Mouse (Mus musculus): Measurements from ENCODE around the gene Plpp1. TPM values are rescaled to one million over a fixed set of nuclear protein-coding genes. Genes with fewer than 3 reads are reported as not detected.

Gene Plpp1
- polyA plus RNA-seq, 1 experiment from 2014 or later: 137 TPM

GRCm38 (mm10) chr13:112775856-112776255 is 24.7 kb upstream of the Plpp1 start:
- ATAC-seq (ENCODE audit: low FRiP score, low TSS enrichment): no peak
- WGBS: 86% methylated on average over 10 of the region's 10 CpGs
- TF ChIP-seq CTCF (IDR thresholded peaks at IDR 0.05; ENCODE audit: low read depth): no peak
- TF ChIP-seq EP300 (optimal IDR thresholded peaks at IDR 0.05): no peak
- Histone ChIP-seq H3K27me3 (ENCODE audit: control insufficient read depth, insufficient read depth, low read length) (no peaks in the 10 kb centered on the region), H3K4me1 (replicated peaks; ENCODE audit: control insufficient read depth, insufficient read depth) (no peaks in the 10 kb centered on the region; the same call in 1 of the 2 replicates), H3K4me2 (replicated peaks; ENCODE audit: low read depth) (no peak overlapping the region), H3K9ac (ENCODE audit: low read length) (no peak overlapping the region), H3K36me3 (ENCODE audit: control insufficient read depth, insufficient read depth, low read length) (no peaks in the 10 kb centered on the region), H3K27ac (replicated peaks) (no peak overlapping the region), H3K9me3 (ENCODE audit: control insufficient read depth, low read length) (no peaks in the 10 kb centered on the region), H3K4me3 (ENCODE audit: low read depth, low read length) (no peak overlapping the region)
- DNase-seq (ENCODE audit: low spot score): no peak

- 81% methylated on average over 5 of the region's 5 CpGs for WGBS
Observed at GRCm38 (mm10) chr13:112778407-112778806, 22.2 kb upstream of the Plpp1 start.

GRCm38 (mm10) chr13:112785305-112785704 is 15.3 kb upstream of the Plpp1 start:
- DNase-seq (ENCODE audit: low spot score): no peak
- Histone ChIP-seq H3K4me3 (ENCODE audit: low read depth, low read length) (no peak overlapping the region), H3K9ac (ENCODE audit: low read length) (no peak overlapping the region), H3K27ac (replicated peaks) (no peak overlapping the region), H3K4me2 (replicated peaks; ENCODE audit: low read depth) (no peak overlapping the region), H3K36me3 (ENCODE audit: control insufficient read depth, insufficient read depth, low read length) (no peaks in the 10 kb centered on the region), H3K4me1 (replicated peaks; ENCODE audit: control insufficient read depth, insufficient read depth) (no peaks in the 10 kb centered on the region), H3K9me3 (ENCODE audit: control insufficient read depth, low read length) (no peaks in the 10 kb centered on the region), H3K27me3 (ENCODE audit: control insufficient read depth, insufficient read depth, low read length) (no peaks in the 10 kb centered on the region)
- 57% methylated on average over 7 of the region's 7 CpGs for WGBS
- ATAC-seq (ENCODE audit: low FRiP score, low TSS enrichment): no peak; the same call in 1 of the 2 replicates
- no peak for TF ChIP-seq EP300 (optimal IDR thresholded peaks at IDR 0.05)

More at GRCm38 (mm10) chr13:112778407-112778806, 22.2 kb upstream of the Plpp1 start:
- no peak for TF ChIP-seq EP300 (optimal IDR thresholded peaks at IDR 0.05)
- no peak for TF ChIP-seq CTCF (IDR thresholded peaks at IDR 0.05; ENCODE audit: low read depth)
- Histone ChIP-seq H3K9ac (ENCODE audit: low read length) (no peak overlapping the region), H3K27ac (replicated peaks) (no peak overlapping the region), H3K4me1 (replicated peaks; ENCODE audit: control insufficient read depth, insufficient read depth) (no peaks in the 10 kb centered on the region), H3K9me3 (ENCODE audit: control insufficient read depth, low read length) (no peaks in the 10 kb centered on the region), H3K4me3 (ENCODE audit: low read depth, low read length) (no peak overlapping the region), H3K36me3 (ENCODE audit: control insufficient read depth, insufficient read depth, low read length) (no peaks in the 10 kb centered on the region), H3K27me3 (ENCODE audit: control insufficient read depth, insufficient read depth, low read length) (no peaks in the 10 kb centered on the region), H3K4me2 (replicated peaks; ENCODE audit: low read depth) (no peak overlapping the region)
- DNase-seq (ENCODE audit: low spot score) (no peak), ATAC-seq (ENCODE audit: low FRiP score, low TSS enrichment) (no peak)

GRCm38 (mm10) chr13:112786142-112786541 is 14.4 kb upstream of the Plpp1 start:
- Histone ChIP-seq H3K4me2 (replicated peaks; ENCODE audit: low read depth) (no peak overlapping the region), H3K9me3 (ENCODE audit: control insufficient read depth, low read length) (no peaks in the 10 kb centered on the region), H3K36me3 (ENCODE audit: control insufficient read depth, insufficient read depth, low read length) (no peaks in the 10 kb centered on the region), H3K27ac (replicated peaks) (no peak overlapping the region), H3K9ac (ENCODE audit: low read length) (no peak overlapping the region), H3K4me3 (ENCODE audit: low read depth, low read length) (no peak overlapping the region), H3K4me1 (replicated peaks; ENCODE audit: control insufficient read depth, insufficient read depth) (no peaks in the 10 kb centered on the region), H3K27me3 (ENCODE audit: control insufficient read depth, insufficient read depth, low read length) (no peaks in the 10 kb centered on the region)
- TF ChIP-seq EP300 (optimal IDR thresholded peaks at IDR 0.05): no peak
- no peak for TF ChIP-seq CTCF (IDR thresholded peaks at IDR 0.05; ENCODE audit: low read depth)
- WGBS: 67% methylated on average over 3 of the region's 3 CpGs
- no peak for DNase-seq (ENCODE audit: low spot score)
- ATAC-seq (ENCODE audit: low FRiP score, low TSS enrichment): no peak; the same call in 1 of the 2 replicates

- Histone ChIP-seq H3K27ac (replicated peaks) (no peak overlapping the region), H3K4me2 (replicated peaks; ENCODE audit: low read depth) (no peak overlapping the region), H3K9ac (ENCODE audit: low read length) (no peak overlapping the region), H3K27me3 (ENCODE audit: control insufficient read depth, insufficient read depth, low read length) (no peaks in the 10 kb centered on the region), H3K4me1 (replicated peaks; ENCODE audit: control insufficient read depth, insufficient read depth) (no peaks in the 10 kb centered on the region), H3K4me3 (ENCODE audit: low read depth, low read length) (no peak overlapping the region), H3K9me3 (ENCODE audit: control insufficient read depth, low read length) (no peaks in the 10 kb centered on the region), H3K36me3 (ENCODE audit: control insufficient read depth, insufficient read depth, low read length) (no peaks in the 10 kb centered on the region)
- ATAC-seq (ENCODE audit: low FRiP score, low TSS enrichment): peak; percentile 93
- DNase-seq (ENCODE audit: low spot score): peak; percentile 33
- 41% methylated on average over 10 of the region's 10 CpGs for WGBS
- no peak for TF ChIP-seq EP300 (optimal IDR thresholded peaks at IDR 0.05)
- TF ChIP-seq CTCF (IDR thresholded peaks at IDR 0.05; ENCODE audit: low read depth): no peak
Observed at GRCm38 (mm10) chr13:112786942-112787533, 13.6 kb upstream of the Plpp1 start.

GRCm38 (mm10) chr13:112790774-112791173 is 9.8 kb upstream of the Plpp1 start:
- ATAC-seq (ENCODE audit: low FRiP score, low TSS enrichment): no peak

More at GRCm38 (mm10) chr13:112790774-112791173, 9.8 kb upstream of the Plpp1 start:
- TF ChIP-seq EP300 (optimal IDR thresholded peaks at IDR 0.05) (no peak), CTCF (IDR thresholded peaks at IDR 0.05; ENCODE audit: low read depth) (no peak)
- no peaks in the 10 kb centered on the region for H3K9me3 ChIP-seq (ENCODE audit: control insufficient read depth, low read length)
- no peaks in the 10 kb centered on the region for H3K27me3 ChIP-seq (ENCODE audit: control insufficient read depth, insufficient read depth, low read length)
- H3K4me3 ChIP-seq (ENCODE audit: low read depth, low read length): no peak overlapping the region
- no peak overlapping the region for H3K4me2 ChIP-seq (replicated peaks; ENCODE audit: low read depth)
- no peak overlapping the region for H3K27ac ChIP-seq (replicated peaks)
- no peaks in the 10 kb centered on the region for H3K4me1 ChIP-seq (replicated peaks; ENCODE audit: control insufficient read depth, insufficient read depth)
- H3K9ac ChIP-seq (ENCODE audit: low read length): no peak overlapping the region
- DNase-seq (ENCODE audit: low spot score): no peak
- 73% methylated on average over 5 of the region's 5 CpGs for WGBS
- H3K36me3 ChIP-seq (ENCODE audit: control insufficient read depth, insufficient read depth, low read length): no peaks in the 10 kb centered on the region

All from stomach, postnatal 0 days (tissue).